Mouse (Mus musculus) bone marrow, adult 2 months (tissue): Measurements from ENCODE around the gene Prkca.

ENCODE experiments used
- CTCF ChIP-seq: fragments of 200-500 bp; IDR thresholded peaks from 2 replicates; pipeline ENCODE4 v1.5.1; 2011; ENCODE audit warnings: low read length, control low read depth; ENCODE audit not compliant: control insufficient read depth, insufficient read depth
- POLR2A ChIP-seq: fragments of 200-500 bp; IDR thresholded peaks from 2 replicates; pipeline ENCODE4 v1.6.1; 2011; ENCODE audit warnings: low read depth, mild to moderate bottlenecking, control low read depth, low read length, borderline replicate concordance; ENCODE audit not compliant: control insufficient read depth

GRCm38 (mm10) chr11:108251924-108252775 lies 91.6 kb downstream of the Prkca start:
- no peak for TF ChIP-seq CTCF
- no peak for TF ChIP-seq POLR2A
